Mouse (Mus musculus) CH12.LX (cell line): ENCODE data around the gene Bicc1. TPM values are rescaled to one million over a fixed set of nuclear protein-coding genes. Genes with fewer than 3 reads are reported as not detected.

Experiments
- DNase-seq: peaks from one replicate; pipeline ENCODE4 v3.0.0-alpha.2; 2013; ENCODE audit errors: extremely low read depth
- H3K27ac ChIP-seq: 2 replicates; pipeline ENCODE4 v1.5.1; 2012; ENCODE audit warnings: low read depth, mild to moderate bottlenecking, control low read depth, moderate library complexity; ENCODE audit not compliant: insufficient read depth
- H3K27me3 ChIP-seq: replicated peaks from 2 replicates; pipeline ENCODE3; 2012; ENCODE audit warnings: inconsistent platforms
- H3K36me3 ChIP-seq, 2 experiments: replicated peaks in 1 of 2; 2 replicates each; pipeline versions ENCODE3 to v1.6.1; 2012; ENCODE audit warnings: inconsistent platforms in 1 of 2, low read length in 1 of 2, mild to moderate bottlenecking in 1 of 2, mixed read lengths in 1 of 2, moderate library complexity in 1 of 2; ENCODE audit not compliant: control insufficient read depth in 1 of 2, insufficient read depth in 1 of 2
- H3K4me1 ChIP-seq, 2 experiments: 2 replicates each; pipeline ENCODE4 v1.6.1; 2012; ENCODE audit warnings: inconsistent platforms in 1 of 2, moderate library complexity in 1 of 2; ENCODE audit not compliant: insufficient read depth in 2 of 2, control insufficient read depth in 1 of 2
- H3K4me2 ChIP-seq: 2 replicates; pipeline ENCODE4 v1.6.1; 2012; ENCODE audit warnings: low read depth, mild to moderate bottlenecking, control low read depth; ENCODE audit not compliant: poor library complexity, insufficient read depth, severe bottlenecking
- H3K4me3 ChIP-seq, 3 experiments: fragments of 150-350 bp in 1 of 3; sonication (generic) in 1 of 3; replicated peaks in 1 of 3; 2 replicates each; pipeline versions ENCODE3 to v1.5.1; 2011 to 2012; ENCODE audit warnings: low read depth in 2 of 3, low read length in 2 of 3, mild to moderate bottlenecking in 2 of 3, moderate library complexity in 2 of 3, control low read depth in 1 of 3, improper control_type of control experiment in 1 of 3, inconsistent platforms in 1 of 3, mixed read lengths in 1 of 3; ENCODE audit not compliant: poor library complexity in 1 of 3
- H3K79me2 ChIP-seq: replicated peaks from 2 replicates; pipeline ENCODE4 v1.6.1; 2012; ENCODE audit warnings: mild to moderate bottlenecking, moderate library complexity; ENCODE audit not compliant: control insufficient read depth, poor library complexity, insufficient read depth, severe bottlenecking; ENCODE audit errors: extremely low read depth
- H3K9ac ChIP-seq: 2 replicates; pipeline ENCODE4 v1.6.1; 2012; ENCODE audit warnings: low read depth, mild to moderate bottlenecking, control low read depth, moderate library complexity; ENCODE audit not compliant: insufficient read depth
- H3K9me3 ChIP-seq: replicated peaks from 2 replicates; pipeline ENCODE3; 2012; ENCODE audit warnings: low read length, inconsistent platforms, mixed read lengths
- BHLHE40 ChIP-seq: IDR thresholded peaks from 2 replicates; pipeline ENCODE4 v1.6.1; 2011; ENCODE audit warnings: mild to moderate bottlenecking, low read depth, low read length, improper control_type of control experiment
- CHD1 ChIP-seq: IDR thresholded peaks from 2 replicates; pipeline ENCODE4 v1.6.1; 2012; ENCODE audit warnings: low read depth, low read length, improper control_type of control experiment, inconsistent platforms
- CTCF ChIP-seq, 2 experiments: IDR thresholded peaks in 1 of 2; conservative IDR thresholded peaks in 1 of 2; 2 replicates each; pipeline ENCODE4 v1.5.1; 2011 to 2012; ENCODE audit warnings: low read depth in 2 of 2, low read length in 2 of 2, improper control_type of control experiment in 1 of 2, inconsistent platforms in 1 of 2, mild to moderate bottlenecking in 1 of 2, moderate library complexity in 1 of 2
- E2F4 ChIP-seq: IDR thresholded peaks from 2 replicates; pipeline ENCODE4 v1.6.1; 2011; ENCODE audit warnings: low read depth, low read length, improper control_type of control experiment; ENCODE audit not compliant: insufficient replicate concordance
- ELF1 ChIP-seq: IDR thresholded peaks from 2 replicates; pipeline ENCODE4 v1.6.1; 2014; ENCODE audit warnings: low read depth, mild to moderate bottlenecking, inconsistent platforms, low read length, improper control_type of control experiment
- ETS1 ChIP-seq: conservative IDR thresholded peaks from 2 replicates; pipeline ENCODE4 v1.6.1; 2012; ENCODE audit warnings: low read depth, mild to moderate bottlenecking, inconsistent platforms, low read length, improper control_type of control experiment, moderate library complexity
- JUN ChIP-seq: IDR thresholded peaks from 2 replicates; pipeline ENCODE4 v1.6.1; 2011; ENCODE audit warnings: low read depth, mild to moderate bottlenecking, low read length, improper control_type of control experiment, moderate library complexity; ENCODE audit not compliant: insufficient read depth
- JUND ChIP-seq: conservative IDR thresholded peaks from 2 replicates; pipeline ENCODE4 v1.6.1; 2011; ENCODE audit warnings: low read depth, low read length, improper control_type of control experiment
- MAFK ChIP-seq: IDR thresholded peaks from 2 replicates; pipeline ENCODE4 v1.6.1; 2011; ENCODE audit warnings: low read length, improper control_type of control experiment; ENCODE audit not compliant: insufficient replicate concordance
- MXI1 ChIP-seq: IDR thresholded peaks from 2 replicates; pipeline ENCODE4 v1.6.1; 2011; ENCODE audit warnings: mild to moderate bottlenecking, low read depth, low read length, improper control_type of control experiment
- MYC ChIP-seq: IDR thresholded peaks from 2 replicates; pipeline ENCODE4 v1.6.1; 2011; ENCODE audit warnings: low read depth, mild to moderate bottlenecking, improper control_type of control experiment, low read length
- NELFE ChIP-seq: IDR thresholded peaks from 2 replicates; pipeline ENCODE4 v1.6.1; 2011; ENCODE audit warnings: low read depth, low read length, improper control_type of control experiment
- POLR2AphosphoS2 ChIP-seq: IDR thresholded peaks from 2 replicates; pipeline ENCODE4 v1.6.1; 2011; ENCODE audit warnings: low read depth, low read length, improper control_type of control experiment
- UBTF ChIP-seq: IDR thresholded peaks from 2 replicates; pipeline ENCODE4 v1.6.1; 2012; ENCODE audit warnings: low read depth, mild to moderate bottlenecking, inconsistent platforms, low read length, improper control_type of control experiment, moderate library complexity
- USF2 ChIP-seq: conservative IDR thresholded peaks from 2 replicates; pipeline ENCODE4 v1.6.1; 2011; ENCODE audit warnings: low read depth, low read length, improper control_type of control experiment
- ZNF384 ChIP-seq: IDR thresholded peaks from 2 replicates; pipeline ENCODE4 v1.6.1; 2012; ENCODE audit warnings: low read depth, low read length, improper control_type of control experiment, inconsistent platforms
- dilution Hi-C: fragments of 300-500 bp; cut with MboI; formaldehyde crosslinking; loops from 2 replicates; pipeline ENCODE4 v1.14.3; 2020; ENCODE audit warnings: low sequenced_read_pairs; ENCODE audit not compliant: extremely low pct_unique_long_range_greater_than_20kb, extremely low pct_ligation_motif_present
- in situ Hi-C: fragments of 300-500 bp; cut with MboI; formaldehyde crosslinking; loops from 3 replicates; pipeline ENCODE4 v1.14.3; 2019; ENCODE audit warnings: low sequenced_read_pairs, low pct_ligation_motif_present, low pct_unique_long_range_greater_than_20kb, mixed read lengths
- polyA plus RNA-seq: library from polyadenylated mRNA; unstranded; fragments of >175 nt; gene quantifications from 2 replicates; pipeline ENCODE4 v1.2.1, GENCODE M21; 2012; ENCODE audit warnings: low read depth; ENCODE audit not compliant: insufficient read length
- total RNA-seq, 2 experiments: library from RNA; depleted of rRNA; stranded (reverse); fragments of 300-350 nt in 1 of 2; fragments of >200 nt in 1 of 2; gene quantifications; 2 replicates each; pipeline ENCODE4 v1.2.3; 2012 to 2014

Gene Bicc1
- total and polyA plus RNA-seq, 3 experiments = not detected

DNA sequence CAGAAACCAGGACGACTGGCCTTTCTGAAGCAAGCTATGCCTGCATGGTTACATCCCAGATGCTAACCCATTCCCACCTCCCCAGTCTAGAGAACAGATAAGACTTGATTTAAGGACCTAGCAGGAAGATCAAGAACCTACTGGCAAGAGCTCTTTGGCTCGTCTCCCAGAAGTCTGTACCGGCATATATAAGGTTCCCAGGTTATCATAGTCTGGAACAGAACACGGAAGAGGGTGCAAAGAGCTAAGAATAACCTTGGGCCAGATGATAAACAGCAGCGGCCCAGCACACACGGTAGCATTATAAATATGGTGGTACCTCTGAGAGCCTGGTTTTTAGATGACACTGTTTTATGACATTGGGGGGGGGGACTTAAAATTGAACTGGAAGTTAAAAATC is 217.9 kb downstream of the Bicc1 start:
- H3K27ac ChIP-seq = no peak overlapping the region
- TF ChIP-seq UBTF (no peak), ELF1 (no peak), NELFE (no peak), E2F4 (no peak), MXI1 (no peak), BHLHE40 (no peak), USF2 (no peak), MAFK (no peak), POLR2AphosphoS2 (no peak)
- TF ChIP-seq, all 38 proteins: peak for 0
- Histone ChIP-seq H3K4me3 (no peak overlapping the region), H3K4me1 (no peaks in the 10 kb centered on the region), H3K9ac (no peak overlapping the region), H3K4me2 (no peak overlapping the region), H3K79me2 (no peaks in the 10 kb centered on the region), H3K9me3 (peaks cover 86% of the 10 kb centered on the region), H3K27me3 (no peaks in the 10 kb centered on the region), H3K36me3 (no peaks in the 10 kb centered on the region)
- DNase-seq = no peak
- in situ Hi-C loops (no loop called here), dilution Hi-C loops (no loop called here)

GRCm38 (mm10) chr10:70939751-70940150 is 219.7 kb downstream of the Bicc1 start:
- DNase-seq = no peak
- Histone ChIP-seq H3K4me3 (no peak overlapping the region), H3K9ac (no peak overlapping the region), H3K9me3 (peaks cover 90% of the 10 kb centered on the region), H3K27ac (no peak overlapping the region), H3K27me3 (no peaks in the 10 kb centered on the region), H3K4me2 (no peak overlapping the region), H3K79me2 (no peaks in the 10 kb centered on the region), H3K4me1 (no peaks in the 10 kb centered on the region), H3K36me3 (no peaks in the 10 kb centered on the region)
- in situ Hi-C loops = no loop called here
- dilution Hi-C loops = no loop called here
- TF ChIP-seq ZNF384 (no peak), NELFE (no peak), CTCF (conservative IDR thresholded peaks at IDR 0.05 in 1 of 2, IDR thresholded peaks at IDR 0.05 in 1 of 2; ENCODE audit: low read depth in 2 of 2, low read length in 2 of 2) (no peak), MYC (no peak), CHD1 (no peak), JUND (no peak), ETS1 (no peak), UBTF (no peak), JUN (no peak), USF2 (no peak)
